Mouse (Mus musculus) lung, postnatal 0 days (tissue): ENCODE results near the gene Mapk8ip3. TPM values are rescaled to one million over a fixed set of nuclear protein-coding genes. Genes with fewer than 3 reads are reported as not detected.
A peak's percentile ranks its signal among the peaks of the same experiment; 100 is the strongest.

Experiments
- ATAC-seq: fragments of 200-750 bp; cut with Nextera tagmentation; 2 replicates; pipeline ENCODE4 v1.8.0; 2017; ENCODE audit warnings: moderate library complexity
- DNase-seq: peaks from one replicate; pipeline ENCODE4 v3.0.0-alpha.2; 2016; ENCODE audit warnings: low spot score
- H3K27ac ChIP-seq: fragments of 300-500 bp; sonication (generic); 2 replicates; pipeline ENCODE4 v1.5.1; 2014; ENCODE audit warnings: antibody characterized with exemption, mild to moderate bottlenecking, low read length, mixed read lengths
- H3K27me3 ChIP-seq: fragments of 300-500 bp; sonication (generic); replicated peaks from 2 replicates; pipeline ENCODE4 v1.6.1; 2014; ENCODE audit warnings: low read length, mixed read lengths; ENCODE audit not compliant: insufficient read depth
- H3K36me3 ChIP-seq: fragments of 300-500 bp; sonication (generic); 2 replicates; pipeline ENCODE4 v1.6.1; 2014; ENCODE audit warnings: low read length, mixed read lengths; ENCODE audit not compliant: insufficient read depth
- H3K4me1 ChIP-seq: fragments of 300-500 bp; sonication (generic); 2 replicates; pipeline ENCODE4 v1.6.1; 2014; ENCODE audit warnings: antibody characterized with exemption, low read depth, low read length, mixed read lengths; ENCODE audit not compliant: insufficient read depth
- H3K4me2 ChIP-seq: fragments of 300-500 bp; sonication (generic); replicated peaks from 2 replicates; pipeline ENCODE4 v1.6.1; 2014; ENCODE audit warnings: low read depth, mild to moderate bottlenecking, low read length, moderate library complexity, mixed read lengths
- H3K4me3 ChIP-seq: fragments of 300-500 bp; sonication (generic); 2 replicates; pipeline ENCODE4 v1.5.1; 2014; ENCODE audit warnings: low read depth, low read length
- H3K9ac ChIP-seq: fragments of 300-500 bp; sonication (generic); replicated peaks from 2 replicates; pipeline ENCODE4 v1.6.1; 2014; ENCODE audit warnings: low read depth, mild to moderate bottlenecking
- H3K9me3 ChIP-seq: fragments of 300-500 bp; sonication (generic); 2 replicates; pipeline ENCODE4 v1.6.1; 2016; ENCODE audit warnings: low read length, mixed read lengths
- CTCF ChIP-seq: IDR thresholded peaks from 2 replicates; pipeline ENCODE4 v1.5.1; 2016; ENCODE audit warnings: antibody characterized with exemption, mild to moderate bottlenecking
- EP300 ChIP-seq: IDR thresholded peaks from 2 replicates; pipeline ENCODE4 v1.6.1; 2016; ENCODE audit warnings: antibody characterized with exemption, mild to moderate bottlenecking, control low read depth
- WGBS: fragments of 180-500 bp; shearing (Covaris S2); extraction: QIAGEN DNeasy Blood & Tissue Kit; methylation state at CpG from one replicate; pipeline ENCODE4 v1.1.7; 2014; 5-methylcytosine and 5-hydroxymethylcytosine counted together
- polyA plus RNA-seq: library from polyadenylated mRNA; unstranded; fragments of >200 nt; fragmentation: Nextera tagmentation; extraction: Ambion mirVana; gene quantifications from 2 replicates; pipeline ENCODE4 v1.2.1, GENCODE M21; 2015

The Mapk8ip3 gene
- polyA plus RNA-seq, 1 experiment from 2014 or later: 9.7 TPM

DNA sequence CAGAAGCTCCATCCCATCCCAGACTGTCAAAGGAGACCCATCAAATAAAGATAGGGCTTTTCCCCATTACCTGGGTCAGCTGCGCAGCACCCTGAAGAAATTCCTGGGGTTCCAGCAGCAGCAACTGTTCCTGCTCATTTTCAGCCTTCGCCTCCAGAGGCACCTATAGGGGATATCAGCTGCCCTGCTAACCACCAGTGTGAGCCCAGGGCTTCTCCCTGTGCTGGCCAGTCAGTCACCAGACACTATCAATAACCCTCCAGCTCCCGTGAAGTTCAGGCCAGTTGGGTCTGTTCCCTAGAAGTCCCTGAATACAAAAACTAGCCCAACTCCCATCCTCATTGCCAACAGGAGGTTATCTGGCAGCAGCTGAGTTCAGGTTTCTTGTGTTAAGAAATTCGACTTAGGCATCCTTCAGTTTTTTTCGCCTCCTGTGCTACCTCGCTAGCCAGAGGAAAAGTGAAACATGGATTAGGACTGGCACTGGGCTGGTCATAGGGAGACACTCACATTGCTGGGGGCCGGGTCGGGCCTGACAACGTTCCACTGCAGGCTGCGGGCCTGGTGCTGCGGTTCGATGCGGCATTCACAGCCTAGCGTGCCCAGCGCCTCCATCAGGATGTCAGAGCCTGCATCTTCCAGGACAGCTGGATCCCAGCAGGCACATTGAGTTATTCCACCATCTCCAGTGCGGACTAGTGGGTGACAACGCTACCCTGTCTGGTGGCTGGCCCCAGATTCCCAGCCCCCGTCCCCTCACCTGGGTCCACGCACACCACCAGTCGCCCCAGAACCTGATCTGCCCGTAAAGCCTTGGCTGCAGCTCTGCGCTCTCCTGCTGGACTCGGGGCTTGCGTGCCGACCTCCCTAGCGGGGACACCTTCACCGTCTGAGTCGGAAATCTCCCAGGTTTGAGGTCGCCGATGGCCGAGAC lies 42.4 kb downstream of the Mapk8ip3 start:
- H3K9me3 ChIP-seq: no peaks in the 10 kb centered on the region
- peak; percentile 7; the same call in 1 of the 2 replicates for ATAC-seq
- peak overlapping the region; percentile 81 for H3K27ac ChIP-seq
- H3K4me2 ChIP-seq: peak overlapping the region; percentile 70
- H3K4me3 ChIP-seq: peak overlapping the region; percentile 72
- H3K27me3 ChIP-seq: no peaks in the 10 kb centered on the region
- peak overlapping the region; percentile 88 for H3K9ac ChIP-seq
- DNase-seq: no peak
- peaks cover 4% of the 10 kb centered on the region; the same call in 1 of the 2 replicates for H3K4me1 ChIP-seq
- peaks cover 19% of the 10 kb centered on the region for H3K36me3 ChIP-seq
- no peak for TF ChIP-seq EP300
- no peak for TF ChIP-seq CTCF
- WGBS: 9% methylated on average over 31 of the region's 31 CpGs

GRCm38 (mm10) chr17:24893276-24893675 lies 43.5 kb downstream of the Mapk8ip3 start:
- no peak overlapping the region for H3K4me2 ChIP-seq
- peaks cover 15% of the 10 kb centered on the region for H3K36me3 ChIP-seq
- no peak overlapping the region for H3K27ac ChIP-seq
- TF ChIP-seq EP300 (no peak), CTCF (no peak)
- no peak overlapping the region for H3K9ac ChIP-seq
- 96% methylated on average over 2 of the region's 2 CpGs for WGBS
- H3K4me3 ChIP-seq: no peak overlapping the region
- no peak for DNase-seq
- H3K9me3 ChIP-seq: no peaks in the 10 kb centered on the region
- ATAC-seq: no peak
- no peaks in the 10 kb centered on the region for H3K27me3 ChIP-seq
- H3K4me1 ChIP-seq: peaks cover 4% of the 10 kb centered on the region; the same call in 1 of the 2 replicates

- Histone ChIP-seq H3K4me3 (no peak overlapping the region), H3K9me3 (no peaks in the 10 kb centered on the region), H3K9ac (no peak overlapping the region), H3K36me3 (peaks cover 15% of the 10 kb centered on the region), H3K4me1 (peaks cover 9% of the 10 kb centered on the region), H3K27me3 (no peaks in the 10 kb centered on the region), H3K4me2 (no peak overlapping the region), H3K27ac (no peak overlapping the region)
- DNase-seq (no peak), ATAC-seq (no peak)
- WGBS: 91% methylated on average over 12 of the region's 12 CpGs
- TF ChIP-seq CTCF (no peak), EP300 (no peak)
Measured at GRCm38 (mm10) chr17:24892785-24893184, 44.0 kb downstream of the Mapk8ip3 start.

- 81% methylated on average over 12 of the region's 13 CpGs for WGBS
- Histone ChIP-seq H3K36me3 (peaks cover 15% of the 10 kb centered on the region), H3K27ac (no peak overlapping the region), H3K4me3 (no peak overlapping the region), H3K9ac (no peak overlapping the region), H3K27me3 (no peaks in the 10 kb centered on the region), H3K9me3 (no peaks in the 10 kb centered on the region), H3K4me2 (no peak overlapping the region), H3K4me1 (peaks cover 16% of the 10 kb centered on the region)
- TF ChIP-seq CTCF (no peak), EP300 (no peak)
- DNase-seq (no peak), ATAC-seq (no peak)
Measured at GRCm38 (mm10) chr17:24891321-24891720, 45.5 kb downstream of the Mapk8ip3 start.

GRCm38 (mm10) chr17:24890151-24891092 lies 46.4 kb downstream of the Mapk8ip3 start:
- Histone ChIP-seq H3K9me3 (no peaks in the 10 kb centered on the region), H3K4me3 (no peak overlapping the region), H3K36me3 (peaks cover 15% of the 10 kb centered on the region), H3K27me3 (no peaks in the 10 kb centered on the region), H3K4me1 (peaks cover 21% of the 10 kb centered on the region), H3K4me2 (no peak overlapping the region), H3K27ac (no peak overlapping the region), H3K9ac (no peak overlapping the region)
- TF ChIP-seq EP300: no peak
- TF ChIP-seq CTCF: no peak
- DNase-seq (no peak), ATAC-seq (no peak)
- 83% methylated on average over 19 of the region's 19 CpGs for WGBS

GRCm38 (mm10) chr17:24888862-24889261 lies 47.9 kb downstream of the Mapk8ip3 start:
- 94% methylated on average over 3 of the region's 3 CpGs for WGBS
- no peak overlapping the region for H3K27ac ChIP-seq
- H3K27me3 ChIP-seq: no peaks in the 10 kb centered on the region
- no peak overlapping the region for H3K4me2 ChIP-seq
- TF ChIP-seq EP300 (no peak), CTCF (no peak)
- peaks cover 20% of the 10 kb centered on the region for H3K4me1 ChIP-seq
- no peak for DNase-seq
- no peak for ATAC-seq
- H3K36me3 ChIP-seq: peaks cover 16% of the 10 kb centered on the region
- H3K4me3 ChIP-seq: no peak overlapping the region
- no peak overlapping the region for H3K9ac ChIP-seq
- H3K9me3 ChIP-seq: no peaks in the 10 kb centered on the region
